Mouse (Mus musculus): Measurements from ENCODE around the gene Rbms3.
A peak's percentile ranks its signal among the peaks of the same experiment; 100 is the strongest.

The Rbms3 gene

GRCm38 (mm10) chr9:117192565-117193540, 436.9 kb downstream of the Rbms3 start:
- DNase-seq (ENCODE audit: low read depth, low spot score) = peak; percentile 57

- DNase-seq (ENCODE audit: low read depth, low spot score) = peak; percentile 69
Measured at GRCm38 (mm10) chr9:117192093-117192492, 437.6 kb downstream of the Rbms3 start.

- DNase-seq (ENCODE audit: low read depth, low spot score) = no peak
Measured at GRCm38 (mm10) chr9:117188406-117188805, 441.3 kb downstream of the Rbms3 start.

- DNase-seq (ENCODE audit: low read depth, low spot score) = no peak
Measured at GRCm38 (mm10) chr9:117187116-117188034, 442.3 kb downstream of the Rbms3 start.

- DNase-seq (ENCODE audit: low read depth, low spot score) = no peak
Measured at GRCm38 (mm10) chr9:117180658-117181057, 449.1 kb downstream of the Rbms3 start.

- DNase-seq (ENCODE audit: low read depth, low spot score) = no peak
Measured at GRCm38 (mm10) chr9:117178366-117178765, 451.3 kb downstream of the Rbms3 start.

- DNase-seq (ENCODE audit: low read depth, low spot score) = no peak
Measured at GRCm38 (mm10) chr9:117172526-117172925, 457.2 kb downstream of the Rbms3 start.

- DNase-seq (ENCODE audit: low read depth, low spot score) = no peak
Measured at GRCm38 (mm10) chr9:117169196-117169595, 460.5 kb downstream of the Rbms3 start.

GRCm38 (mm10) chr9:117163143-117163542, 466.6 kb downstream of the Rbms3 start:
- no peak for DNase-seq (ENCODE audit: low read depth, low spot score)

- no peak for DNase-seq (ENCODE audit: low read depth, low spot score)
Measured at GRCm38 (mm10) chr9:117161150-117161549, 468.6 kb downstream of the Rbms3 start.

GRCm38 (mm10) chr9:117156330-117156905, 473.3 kb downstream of the Rbms3 start:
- no peak for DNase-seq (ENCODE audit: low read depth, low spot score)

- no peak for DNase-seq (ENCODE audit: low read depth, low spot score)
Measured at GRCm38 (mm10) chr9:117154590-117154989, 475.1 kb downstream of the Rbms3 start.

- DNase-seq (ENCODE audit: low read depth, low spot score) = no peak
Measured at GRCm38 (mm10) chr9:117153686-117154274, 475.9 kb downstream of the Rbms3 start.

GRCm38 (mm10) chr9:117151951-117152350, 477.8 kb downstream of the Rbms3 start:
- DNase-seq (ENCODE audit: low read depth, low spot score) = no peak

GRCm38 (mm10) chr9:117144057-117144723, 485.5 kb downstream of the Rbms3 start:
- DNase-seq (ENCODE audit: low read depth, low spot score) = no peak

- no peak for DNase-seq (ENCODE audit: low read depth, low spot score)
Measured at GRCm38 (mm10) chr9:117139971-117140370, 489.7 kb downstream of the Rbms3 start.

GRCm38 (mm10) chr9:117136410-117136809, 493.3 kb downstream of the Rbms3 start:
- no peak for DNase-seq (ENCODE audit: low read depth, low spot score)

GRCm38 (mm10) chr9:117134043-117134442, 495.7 kb downstream of the Rbms3 start:
- no peak for DNase-seq (ENCODE audit: low read depth, low spot score)

- no peak for DNase-seq (ENCODE audit: low read depth, low spot score)
Measured at GRCm38 (mm10) chr9:117126816-117127215, 502.9 kb downstream of the Rbms3 start.

GRCm38 (mm10) chr9:117125844-117126243, 503.9 kb downstream of the Rbms3 start:
- DNase-seq (ENCODE audit: low read depth, low spot score) = no peak

GRCm38 (mm10) chr9:117121572-117121971, 508.1 kb downstream of the Rbms3 start:
- no peak for DNase-seq (ENCODE audit: low read depth, low spot score)

All from brain, embryonic 18.5 days (tissue).